Mouse (Mus musculus): ENCODE data around the gene Wnt3. TPM values are rescaled to one million over a fixed set of nuclear protein-coding genes. Genes with fewer than 3 reads are reported as not detected.

The Wnt3 gene
- total and polyA plus RNA-seq, 2 experiments from 2014 or later = 11.1 to 12.5 TPM

DNA sequence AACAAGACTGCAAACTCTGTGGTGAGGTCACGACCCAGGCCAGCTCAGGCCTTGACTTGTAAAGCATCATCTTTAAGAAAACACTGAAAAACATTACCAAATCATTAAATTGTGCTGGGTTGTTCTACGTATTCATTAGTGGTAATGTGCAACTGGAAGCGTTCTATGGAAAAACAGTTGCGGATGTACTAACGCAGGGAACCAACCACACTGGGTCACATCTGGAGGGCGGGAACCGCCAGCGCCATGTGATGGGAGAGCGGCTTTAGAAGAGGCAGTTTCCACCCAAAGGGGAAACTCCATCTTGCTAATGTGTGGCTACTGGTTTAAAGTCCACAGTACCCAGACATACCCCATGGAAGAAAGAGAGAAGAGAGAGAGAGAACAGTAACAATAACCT is 56.5 kb downstream of the Wnt3 start:
- ATAC-seq = no peak
- no peak overlapping the region for H3K4me3 ChIP-seq (ENCODE audit: low read length)
- TF ChIP-seq CTCF (IDR thresholded peaks at IDR 0.05; ENCODE audit: low read depth) = no peak
- no peak overlapping the region for H3K9ac ChIP-seq (replicated peaks; ENCODE audit: low read length)
- H3K9me3 ChIP-seq (ENCODE audit: low read length) = no peaks in the 10 kb centered on the region
- no peak overlapping the region for H3K4me2 ChIP-seq (ENCODE audit: low read depth, low read length)
- H3K27me3 ChIP-seq (ENCODE audit: insufficient read depth, low read length) = no peaks in the 10 kb centered on the region
- WGBS = 95% methylated on average over 9 of the region's 9 CpGs
- no peak for DNase-seq (ENCODE audit: low spot score)
- no peak overlapping the region for H3K27ac ChIP-seq
- no peaks in the 10 kb centered on the region for H3K4me1 ChIP-seq (ENCODE audit: insufficient read depth, low read length)
- peaks cover 4% of the 10 kb centered on the region; the same call in 1 of the 2 replicates for H3K36me3 ChIP-seq (ENCODE audit: insufficient read depth, low read length)

GRCm38 (mm10) chr11:103831766-103832165 is 57.8 kb downstream of the Wnt3 start:
- H3K4me2 ChIP-seq (ENCODE audit: low read depth, low read length) = no peak overlapping the region
- no peaks in the 10 kb centered on the region for H3K4me1 ChIP-seq (ENCODE audit: insufficient read depth, low read length)
- H3K4me3 ChIP-seq (ENCODE audit: low read length) = no peak overlapping the region
- no peaks in the 10 kb centered on the region for H3K9me3 ChIP-seq (ENCODE audit: low read length)
- no peak overlapping the region for H3K27ac ChIP-seq
- 80% methylated on average over 3 of the region's 3 CpGs for WGBS
- no peaks in the 10 kb centered on the region for H3K27me3 ChIP-seq (ENCODE audit: insufficient read depth, low read length)
- no peak overlapping the region for H3K9ac ChIP-seq (replicated peaks; ENCODE audit: low read length)
- ATAC-seq = no peak
- H3K36me3 ChIP-seq (ENCODE audit: insufficient read depth, low read length) = peaks cover 6% of the 10 kb centered on the region; the same call in 1 of the 2 replicates
- DNase-seq (ENCODE audit: low spot score) = no peak
- TF ChIP-seq CTCF (IDR thresholded peaks at IDR 0.05; ENCODE audit: low read depth) = no peak

DNA sequence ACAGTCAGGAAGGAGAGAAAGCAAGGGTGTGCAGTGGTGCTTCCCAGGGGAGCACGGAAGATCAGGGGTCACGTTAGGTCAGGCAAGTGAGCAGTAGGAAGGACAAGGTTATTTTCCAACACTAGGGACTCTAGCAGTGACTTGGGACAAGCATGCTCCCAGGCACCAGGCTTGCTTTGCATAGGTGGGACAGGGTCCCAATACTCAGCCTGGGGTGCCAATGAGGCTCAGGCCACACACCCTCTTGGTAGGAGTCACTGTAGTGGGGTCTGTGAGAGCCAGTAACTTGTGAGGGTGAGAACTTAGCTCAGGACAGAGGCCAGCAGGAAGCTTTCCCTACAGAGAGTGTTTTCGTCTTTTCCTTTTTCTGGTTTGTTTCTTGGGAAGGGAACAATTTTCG is 58.4 kb downstream of the Wnt3 start:
- DNase-seq (ENCODE audit: low spot score) (no peak), ATAC-seq (no peak)
- Histone ChIP-seq H3K9me3 (ENCODE audit: low read length) (no peaks in the 10 kb centered on the region), H3K4me1 (ENCODE audit: insufficient read depth, low read length) (no peaks in the 10 kb centered on the region), H3K27ac (no peak overlapping the region), H3K36me3 (ENCODE audit: insufficient read depth, low read length) (peaks cover 6% of the 10 kb centered on the region; the same call in 1 of the 2 replicates), H3K4me3 (ENCODE audit: low read length) (no peak overlapping the region), H3K9ac (replicated peaks; ENCODE audit: low read length) (no peak overlapping the region), H3K27me3 (ENCODE audit: insufficient read depth, low read length) (no peaks in the 10 kb centered on the region), H3K4me2 (ENCODE audit: low read depth, low read length) (no peak overlapping the region)
- TF ChIP-seq CTCF (IDR thresholded peaks at IDR 0.05; ENCODE audit: low read depth) = no peak
- WGBS = 90% methylated on average over 4 of the region's 4 CpGs

- no peak for ATAC-seq
- peaks cover 14% of the 10 kb centered on the region for H3K4me1 ChIP-seq (ENCODE audit: insufficient read depth, low read length)
- WGBS = 82% methylated on average over 2 of the region's 2 CpGs
Measured at GRCm38 (mm10) chr11:103838955-103839354, 65.0 kb downstream of the Wnt3 start.

DNA sequence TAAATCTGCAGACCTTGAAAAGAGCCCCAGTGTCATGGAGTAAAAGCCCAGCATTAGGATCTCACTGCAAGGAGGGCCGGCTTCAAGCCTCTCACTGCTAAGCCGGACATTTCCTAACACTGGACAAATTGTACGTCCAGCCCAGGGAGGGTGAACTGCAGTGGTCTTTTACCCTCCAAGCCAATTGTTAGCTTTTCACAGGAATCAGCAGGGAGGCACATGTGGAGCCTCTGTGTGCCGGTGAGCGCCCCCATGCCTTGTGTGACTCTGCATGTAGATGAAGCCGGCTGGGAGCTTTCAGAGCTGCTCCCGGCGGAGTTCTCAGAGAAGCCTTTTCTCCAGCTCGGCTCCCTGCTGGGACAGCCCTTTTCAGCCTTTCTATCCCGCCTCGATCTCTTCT is 66.9 kb downstream of the Wnt3 start:
- WGBS = 8% methylated on average over 11 of the region's 11 CpGs
- DNase-seq (ENCODE audit: low spot score) (peak; percentile 76), ATAC-seq (peak; percentile 77)
- peaks cover 14% of the 10 kb centered on the region for H3K4me1 ChIP-seq (ENCODE audit: insufficient read depth, low read length)
- H3K4me2 ChIP-seq (ENCODE audit: low read depth, low read length) = peak overlapping the region; percentile 35
- H3K27ac ChIP-seq = peak overlapping the region; percentile 77
- peaks cover 2% of the 10 kb centered on the region; the same call in 1 of the 2 replicates for H3K36me3 ChIP-seq (ENCODE audit: insufficient read depth, low read length)
- peak; percentile 20; the same call in 1 of the 2 replicates for TF ChIP-seq CTCF (IDR thresholded peaks at IDR 0.05; ENCODE audit: low read depth)
- H3K9ac ChIP-seq (replicated peaks; ENCODE audit: low read length) = 0 out of 2 replicates have a peak overlapping the region, but pooled peaks have one; percentile 30
- H3K9me3 ChIP-seq (ENCODE audit: low read length) = no peaks in the 10 kb centered on the region
- H3K4me3 ChIP-seq (ENCODE audit: low read length) = no peak overlapping the region
- no peaks in the 10 kb centered on the region for H3K27me3 ChIP-seq (ENCODE audit: insufficient read depth, low read length)

More at GRCm38 (mm10) chr11:103838955-103839354, 65.0 kb downstream of the Wnt3 start:
- Histone ChIP-seq H3K36me3 (ENCODE audit: insufficient read depth, low read length) (peaks cover 2% of the 10 kb centered on the region; the same call in 1 of the 2 replicates), H3K4me3 (ENCODE audit: low read length) (no peak overlapping the region), H3K9ac (replicated peaks; ENCODE audit: low read length) (no peak overlapping the region), H3K9me3 (ENCODE audit: low read length) (no peaks in the 10 kb centered on the region), H3K4me2 (ENCODE audit: low read depth, low read length) (no peak overlapping the region), H3K27me3 (ENCODE audit: insufficient read depth, low read length) (no peaks in the 10 kb centered on the region), H3K27ac (no peak overlapping the region)
- DNase-seq (ENCODE audit: low spot score) = no peak
- no peak for TF ChIP-seq CTCF (IDR thresholded peaks at IDR 0.05; ENCODE audit: low read depth)

GRCm38 (mm10) chr11:103848287-103848686 is 74.3 kb downstream of the Wnt3 start:
- Histone ChIP-seq H3K9ac (replicated peaks; ENCODE audit: low read length) (no peak overlapping the region), H3K4me3 (ENCODE audit: low read length) (no peak overlapping the region), H3K4me2 (ENCODE audit: low read depth, low read length) (no peak overlapping the region), H3K9me3 (ENCODE audit: low read length) (no peaks in the 10 kb centered on the region), H3K4me1 (ENCODE audit: insufficient read depth, low read length) (no peaks in the 10 kb centered on the region), H3K36me3 (ENCODE audit: insufficient read depth, low read length) (peaks cover 16% of the 10 kb centered on the region), H3K27me3 (ENCODE audit: insufficient read depth, low read length) (no peaks in the 10 kb centered on the region), H3K27ac (no peak overlapping the region)
- no peak for TF ChIP-seq CTCF (IDR thresholded peaks at IDR 0.05; ENCODE audit: low read depth)
- DNase-seq (ENCODE audit: low spot score) = no peak
- 93% methylated on average over 11 of the region's 11 CpGs for WGBS
- no peak for ATAC-seq

DNA sequence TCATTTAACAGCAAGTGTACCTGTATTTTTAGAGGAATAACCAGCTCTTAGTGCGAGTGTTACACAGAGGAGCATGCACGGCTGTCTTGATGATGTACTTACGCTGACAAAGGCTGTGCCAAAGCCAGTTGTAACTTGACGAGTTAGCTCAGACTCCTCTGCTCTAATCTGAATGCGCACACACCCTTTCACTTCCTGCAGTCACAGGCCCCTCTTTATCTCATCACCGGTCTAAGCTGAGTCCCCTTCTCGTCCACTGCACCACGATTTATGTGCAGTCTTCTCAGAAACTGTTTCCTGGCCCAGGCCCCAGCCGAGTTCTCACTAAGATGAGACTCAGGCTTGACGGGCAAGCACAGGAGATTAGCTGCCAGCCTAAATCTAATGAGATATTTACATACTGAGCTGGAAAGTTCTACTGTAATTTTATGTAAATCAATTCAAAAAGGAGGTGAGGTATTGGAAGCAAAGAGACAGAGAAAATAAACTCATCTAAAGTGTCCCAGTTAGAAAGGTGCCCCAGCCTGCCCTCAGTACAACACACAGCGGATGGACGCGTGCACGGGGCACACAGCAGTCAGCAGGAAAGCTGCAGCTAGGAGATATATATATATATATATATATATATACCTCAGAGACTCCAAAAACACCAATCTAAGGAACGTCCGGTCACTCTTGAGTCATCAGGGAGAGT is 78.8 kb downstream of the Wnt3 start:
- H3K9ac ChIP-seq (replicated peaks; ENCODE audit: low read length) = no peak overlapping the region
- H3K4me3 ChIP-seq (ENCODE audit: low read length) = no peak overlapping the region
- no peak for TF ChIP-seq CTCF (IDR thresholded peaks at IDR 0.05; ENCODE audit: low read depth)
- no peaks in the 10 kb centered on the region for H3K9me3 ChIP-seq (ENCODE audit: low read length)
- no peak overlapping the region for H3K4me2 ChIP-seq (ENCODE audit: low read depth, low read length)
- H3K27ac ChIP-seq = no peak overlapping the region
- H3K4me1 ChIP-seq (ENCODE audit: insufficient read depth, low read length) = no peaks in the 10 kb centered on the region
- DNase-seq (ENCODE audit: low spot score) (no peak), ATAC-seq (no peak)
- 50% methylated on average over 16 of the region's 16 CpGs for WGBS
- H3K27me3 ChIP-seq (ENCODE audit: insufficient read depth, low read length) = no peaks in the 10 kb centered on the region
- H3K36me3 ChIP-seq (ENCODE audit: insufficient read depth, low read length) = peaks cover 24% of the 10 kb centered on the region
